Mouse (Mus musculus) hindbrain, embryonic 16.5 days (tissue): ENCODE measurements around the gene Trim25. TPM values are rescaled to one million over a fixed set of nuclear protein-coding genes. Genes with fewer than 3 reads are reported as not detected.
"Not testable (repeated sequence)": the region's sequence is repeated elsewhere in the genome, so short reads cannot be mapped to it uniquely, and the experiment has no call there.

Experiments
- ATAC-seq: fragments of 200-750 bp; cut with Nextera tagmentation; 2 replicates; pipeline ENCODE4 v1.8.0; 2017; ENCODE audit warnings: moderate TSS enrichment, moderate library complexity
- H3K27ac ChIP-seq: fragments of 300-500 bp; sonication (generic); 2 replicates; pipeline ENCODE4 v1.5.1; 2014; ENCODE audit warnings: low read depth, mild to moderate bottlenecking, control low read depth, low read length, moderate library complexity
- H3K27me3 ChIP-seq: fragments of 300-500 bp; sonication (generic); replicated peaks from 2 replicates; pipeline ENCODE4 v1.6.1; 2014; ENCODE audit warnings: low read length; ENCODE audit not compliant: control insufficient read depth, insufficient read depth
- H3K36me3 ChIP-seq: fragments of 300-500 bp; sonication (generic); 2 replicates; pipeline ENCODE4 v1.6.1; 2014; ENCODE audit warnings: mild to moderate bottlenecking, low read length, moderate library complexity, mixed read lengths; ENCODE audit not compliant: control insufficient read depth, insufficient read depth
- H3K4me1 ChIP-seq: fragments of 300-500 bp; sonication (generic); 2 replicates; pipeline ENCODE4 v1.6.1; 2014; ENCODE audit warnings: low read depth, low read length; ENCODE audit not compliant: control insufficient read depth, insufficient read depth
- H3K4me2 ChIP-seq: fragments of 300-500 bp; sonication (generic); 2 replicates; pipeline ENCODE4 v1.6.1; 2014; ENCODE audit warnings: mild to moderate bottlenecking, low read length, control low read depth, moderate library complexity
- H3K4me3 ChIP-seq: fragments of 300-500 bp; sonication (generic); 2 replicates; pipeline ENCODE4 v1.5.1; 2014; ENCODE audit warnings: mild to moderate bottlenecking, low read length, control low read depth, moderate library complexity
- H3K9ac ChIP-seq: fragments of 300-500 bp; sonication (generic); 2 replicates; pipeline ENCODE4 v1.6.1; 2014; ENCODE audit warnings: low read depth, mild to moderate bottlenecking, control low read depth, low read length, moderate library complexity
- H3K9me3 ChIP-seq: fragments of 300-500 bp; sonication (generic); 2 replicates; pipeline ENCODE4 v1.6.1; 2014; ENCODE audit warnings: mild to moderate bottlenecking, low read length, moderate library complexity; ENCODE audit not compliant: control insufficient read depth
- WGBS: fragments of 180-500 bp; shearing (Covaris S2); extraction: QIAGEN DNeasy Blood & Tissue Kit; methylation state at CpG from one replicate; pipeline ENCODE4 v1.1.7; 2014; 5-methylcytosine and 5-hydroxymethylcytosine counted together
- polyA plus RNA-seq: library from polyadenylated mRNA; unstranded; fragments of >200 nt; fragmentation: Nextera tagmentation; extraction: Ambion mirVana; gene quantifications from 2 replicates; pipeline ENCODE4 v1.2.1, GENCODE M21; 2015

The Trim25 gene
- polyA plus RNA-seq, 1 experiment from 2014 or later, result 5.4 TPM

GRCm38 (mm10) chr11:89041073-89041472 lies 41.9 kb downstream of the Trim25 start:
- H3K27ac ChIP-seq, H3K9ac ChIP-seq, H3K27me3 ChIP-seq, H3K9me3 ChIP-seq, H3K4me2 ChIP-seq, H3K4me1 ChIP-seq, ATAC-seq, H3K4me3 ChIP-seq: not testable (repeated sequence)
- 93% methylated on average over 6 of the region's 7 CpGs for WGBS
- H3K36me3 ChIP-seq, result peaks cover 42% of the 10 kb centered on the region

GRCm38 (mm10) chr11:89043046-89043445 lies 43.9 kb downstream of the Trim25 start:
- no peaks in the 10 kb centered on the region for H3K4me1 ChIP-seq
- peaks cover 49% of the 10 kb centered on the region for H3K36me3 ChIP-seq
- H3K4me3 ChIP-seq, result no peak overlapping the region
- no peak for ATAC-seq
- peaks cover 2% of the 10 kb centered on the region; the same call in 1 of the 2 replicates for H3K9me3 ChIP-seq
- H3K4me2 ChIP-seq, result no peak overlapping the region
- H3K27me3 ChIP-seq, result no peaks in the 10 kb centered on the region
- WGBS, result 85% methylated on average over 7 of the region's 7 CpGs
- H3K27ac ChIP-seq, result no peak overlapping the region
- no peak overlapping the region for H3K9ac ChIP-seq

GRCm38 (mm10) chr11:89045501-89045900 lies 46.3 kb downstream of the Trim25 start:
- H3K36me3 ChIP-seq, result peaks cover 44% of the 10 kb centered on the region
- WGBS, result 98% methylated on average over 3 of the region's 3 CpGs
- not testable (repeated sequence) for H3K27ac ChIP-seq, H3K4me3 ChIP-seq, H3K4me2 ChIP-seq, ATAC-seq, H3K4me1 ChIP-seq, H3K9ac ChIP-seq, H3K9me3 ChIP-seq, H3K27me3 ChIP-seq

- ATAC-seq, result no peak
- H3K27me3 ChIP-seq, result no peaks in the 10 kb centered on the region
- WGBS, result 91% methylated on average over 3 of the region's 3 CpGs
- peaks cover 2% of the 10 kb centered on the region; the same call in 1 of the 2 replicates for H3K9me3 ChIP-seq
- peaks cover 44% of the 10 kb centered on the region for H3K36me3 ChIP-seq
- H3K4me2 ChIP-seq, result no peak overlapping the region
- H3K4me1 ChIP-seq, result no peaks in the 10 kb centered on the region
- H3K27ac ChIP-seq, result no peak overlapping the region
- no peak overlapping the region for H3K4me3 ChIP-seq
- H3K9ac ChIP-seq, result no peak overlapping the region
Observed at GRCm38 (mm10) chr11:89046021-89046420, 46.8 kb downstream of the Trim25 start.

DNA sequence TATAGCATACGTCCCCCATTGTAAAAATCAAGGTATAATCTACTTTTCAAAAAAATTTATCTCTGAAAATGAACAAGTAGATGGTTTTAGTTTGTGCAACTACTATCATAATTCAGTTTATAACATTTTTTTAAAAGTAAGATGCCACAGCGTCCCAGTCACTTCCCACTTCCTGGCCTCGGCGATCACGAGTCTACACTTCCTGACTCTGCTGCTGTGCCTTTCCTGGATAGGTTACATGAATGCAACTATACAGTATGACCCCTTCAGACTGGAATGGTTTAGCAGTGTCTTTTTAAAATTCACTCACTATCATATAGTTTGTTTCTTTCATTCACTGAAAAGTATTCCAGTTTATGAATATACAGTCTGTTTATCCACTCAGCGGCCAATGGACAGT lies 52.6 kb downstream of the Trim25 start:
- Histone ChIP-seq H3K36me3 (peaks cover 27% of the 10 kb centered on the region), H3K27me3 (no peaks in the 10 kb centered on the region), H3K27ac (no peak overlapping the region), H3K4me1 (no peaks in the 10 kb centered on the region; the same call in 1 of the 2 replicates), H3K9ac (no peak overlapping the region), H3K4me2 (no peak overlapping the region), H3K9me3 (no peaks in the 10 kb centered on the region), H3K4me3 (no peak overlapping the region)
- no peak for ATAC-seq
- WGBS, result 93% methylated on average over 6 of the region's 6 CpGs

- Histone ChIP-seq H3K36me3 (peaks cover 14% of the 10 kb centered on the region), H3K4me3 (no peak overlapping the region), H3K9ac (no peak overlapping the region), H3K4me2 (no peak overlapping the region), H3K9me3 (no peaks in the 10 kb centered on the region), H3K27ac (no peak overlapping the region), H3K27me3 (no peaks in the 10 kb centered on the region), H3K4me1 (peaks cover 19% of the 10 kb centered on the region)
- 83% methylated on average over 13 of the region's 13 CpGs for WGBS
- ATAC-seq, result no peak
Observed at GRCm38 (mm10) chr11:89055931-89056690, 56.9 kb downstream of the Trim25 start.

- Histone ChIP-seq H3K27ac (no peak overlapping the region), H3K36me3 (peaks cover 8% of the 10 kb centered on the region), H3K4me1 (peaks cover 19% of the 10 kb centered on the region), H3K9me3 (no peaks in the 10 kb centered on the region), H3K4me3 (peak overlapping the region; percentile 96), H3K4me2 (peak overlapping the region; percentile 84), H3K27me3 (no peaks in the 10 kb centered on the region), H3K9ac (peak overlapping the region; percentile 96)
- no peak for ATAC-seq
- 73% methylated on average over 11 of the region's 11 CpGs for WGBS
Observed at GRCm38 (mm10) chr11:89058515-89059270, 59.5 kb downstream of the Trim25 start.

GRCm38 (mm10) chr11:89059919-89060422 lies 60.8 kb downstream of the Trim25 start:
- H3K9me3 ChIP-seq, result no peaks in the 10 kb centered on the region
- no peaks in the 10 kb centered on the region for H3K27me3 ChIP-seq
- H3K4me3 ChIP-seq, result peak overlapping the region; percentile 96
- H3K4me2 ChIP-seq, result peak overlapping the region; percentile 84
- WGBS, result 0% methylated on average over 33 of the region's 33 CpGs
- H3K9ac ChIP-seq, result peak overlapping the region; percentile 96
- H3K4me1 ChIP-seq, result peaks cover 19% of the 10 kb centered on the region
- peak overlapping the region; percentile 78 for H3K27ac ChIP-seq
- no peaks in the 10 kb centered on the region for H3K36me3 ChIP-seq
- ATAC-seq, result no peak; the same call in 1 of the 2 replicates
